Mouse (Mus musculus) left cerebral cortex, postnatal 25 days (tissue): Measurements from ENCODE around the gene Slpi. TPM values are rescaled to one million over a fixed set of nuclear protein-coding genes. Genes with fewer than 3 reads are reported as not detected.
A peak's percentile ranks its signal among the peaks of the same experiment; 100 is the strongest.

Experiments
- DNase-seq, 2 experiments: peaks; one replicate each; pipeline ENCODE4 v3.0.0; 2022; ENCODE audit warnings: low spot score in 2 of 2, mixed read lengths in 1 of 2
- intact Hi-C: fragments of 180-260 bp; cut with DNase I; formaldehyde crosslinking; loops from one replicate; pipeline ENCODE4 v1.15.1; 2025
- total RNA-seq, 2 experiments: library from RNA; stranded (reverse); gene quantifications; 2 replicates each; pipeline ENCODE4 v1.2.3; 2021

Slpi gene
- not detected for total RNA-seq

- peak in 1 of 2 experiments; percentile 62 for DNase-seq
- intact Hi-C loops: loop anchor here (2.0 to 5.0 kb wide), 2 partner anchors 257 to 286 kb away; no protein-coding TSS in a partner anchor
Observed at GRCm38 (mm10) chr2:164389020-164389419, at the start of gene Slpi. TSS of gene Slpi (minus strand) at chr2:164389095.

- intact Hi-C loops: no loop called here
- DNase-seq: no peak
Observed at GRCm38 (mm10) chr2:164438257-164438656, 49.4 kb upstream of the Slpi start.

- DNase-seq: no peak
- intact Hi-C loops: no loop called here
Observed at GRCm38 (mm10) chr2:164437710-164438109, 48.8 kb upstream of the Slpi start.

- intact Hi-C loops: no loop called here
- no peak for DNase-seq
Observed at GRCm38 (mm10) chr2:164436961-164437360, 48.1 kb upstream of the Slpi start.

- intact Hi-C loops: no loop called here
- DNase-seq: peak; percentile 36 to 42
Observed at GRCm38 (mm10) chr2:164436215-164436913, 47.5 kb upstream of the Slpi start.

GRCm38 (mm10) chr2:164435216-164436090 is 46.6 kb upstream of the Slpi start:
- intact Hi-C loops: no loop called here
- no peak for DNase-seq

DNA sequence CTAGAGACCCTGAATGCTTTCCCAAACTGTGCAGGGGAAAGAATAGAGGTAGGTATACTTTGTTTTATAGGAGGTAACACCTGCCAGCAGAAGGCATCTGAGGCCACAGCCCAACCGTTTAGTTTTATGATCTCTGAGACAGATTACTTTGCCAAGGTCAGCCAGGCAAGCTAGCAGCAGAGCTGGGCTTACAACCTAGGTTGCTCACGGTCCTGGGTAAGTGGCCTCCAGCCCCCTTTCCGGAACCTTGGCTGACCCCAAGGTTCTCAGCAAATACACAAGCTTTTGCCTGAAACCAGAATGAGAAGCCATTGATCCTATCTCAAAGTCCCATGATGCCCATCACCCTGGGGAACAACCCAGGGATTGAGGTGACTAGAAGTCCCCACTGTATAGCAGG is 45.8 kb upstream of the Slpi start:
- no peak for DNase-seq
- intact Hi-C loops: no loop called here

DNA sequence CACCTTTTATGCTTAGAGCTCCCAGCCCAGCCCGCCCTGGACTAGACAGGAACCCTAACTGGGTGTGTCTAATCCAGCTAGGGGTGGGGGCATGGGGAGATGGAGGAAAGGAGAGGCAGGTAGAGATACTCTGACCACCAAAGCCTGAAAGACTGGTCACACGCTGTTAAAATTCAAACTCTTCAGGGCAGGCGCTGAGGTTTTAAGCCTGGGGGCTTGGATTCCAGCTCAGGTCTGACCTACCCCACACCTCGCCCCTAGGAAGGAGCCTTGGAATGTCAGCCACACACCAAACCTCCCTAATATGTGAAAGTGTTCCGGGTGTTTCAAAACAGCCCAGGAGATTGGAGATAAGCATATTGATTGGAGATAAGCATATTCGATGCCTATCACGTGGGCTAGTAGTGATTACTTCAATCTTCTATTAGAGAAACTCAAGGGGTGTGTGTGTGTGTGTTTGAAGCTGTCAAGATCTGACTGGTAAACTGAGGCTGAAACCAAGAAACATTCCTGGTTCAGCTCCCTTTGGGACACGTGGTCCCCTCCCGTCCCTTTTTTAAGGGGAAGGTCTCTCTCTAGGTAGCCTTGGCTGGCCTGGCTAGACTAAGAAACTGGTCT is 44.5 kb upstream of the Slpi start:
- DNase-seq: no peak
- intact Hi-C loops: no loop called here

- intact Hi-C loops: no loop called here
- DNase-seq: no peak
Observed at GRCm38 (mm10) chr2:164432541-164433191, 43.8 kb upstream of the Slpi start.

DNA sequence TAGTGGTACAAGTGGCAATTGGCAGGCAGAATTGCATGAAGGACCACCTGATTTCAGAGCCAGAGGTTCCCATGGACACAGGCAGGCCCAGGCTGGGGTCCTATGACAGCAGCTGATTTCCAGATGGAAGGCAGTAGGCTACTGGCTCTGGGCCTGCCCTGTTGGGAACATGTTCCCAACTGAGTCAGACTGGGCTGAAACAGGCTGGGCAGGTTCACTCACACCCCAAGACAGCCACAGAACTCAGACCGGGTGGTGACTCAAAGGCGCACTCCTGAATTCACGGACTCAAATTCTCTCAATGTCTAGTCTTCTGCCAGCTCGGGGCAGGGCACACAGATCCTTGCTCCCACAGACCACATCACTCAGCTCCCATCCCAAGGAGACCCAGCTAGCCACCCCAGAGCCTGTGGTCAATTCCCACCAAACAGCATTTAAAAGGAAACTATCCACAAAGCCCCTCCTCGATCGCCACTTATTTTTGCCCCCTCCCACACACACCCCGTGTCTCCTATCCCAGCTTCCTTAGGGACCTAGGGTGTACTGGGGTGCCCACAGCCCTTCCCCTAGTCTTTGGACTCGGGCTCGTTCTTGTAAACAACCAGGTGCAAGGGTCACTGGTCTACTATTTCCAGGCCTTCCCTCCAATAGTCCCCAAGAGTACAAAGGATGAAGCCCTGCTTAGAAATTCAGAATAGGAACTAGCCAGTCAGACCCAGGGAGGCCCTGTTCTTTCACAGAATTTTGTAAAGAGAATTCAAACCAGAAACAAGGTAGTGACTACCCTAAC is 43.0 kb upstream of the Slpi start:
- DNase-seq: no peak
- intact Hi-C loops: no loop called here

- DNase-seq: no peak
- intact Hi-C loops: no loop called here
Observed at GRCm38 (mm10) chr2:164430697-164431096, 41.8 kb upstream of the Slpi start.

GRCm38 (mm10) chr2:164429881-164430615 is 41.2 kb upstream of the Slpi start:
- DNase-seq: no peak
- intact Hi-C loops: no loop called here

DNA sequence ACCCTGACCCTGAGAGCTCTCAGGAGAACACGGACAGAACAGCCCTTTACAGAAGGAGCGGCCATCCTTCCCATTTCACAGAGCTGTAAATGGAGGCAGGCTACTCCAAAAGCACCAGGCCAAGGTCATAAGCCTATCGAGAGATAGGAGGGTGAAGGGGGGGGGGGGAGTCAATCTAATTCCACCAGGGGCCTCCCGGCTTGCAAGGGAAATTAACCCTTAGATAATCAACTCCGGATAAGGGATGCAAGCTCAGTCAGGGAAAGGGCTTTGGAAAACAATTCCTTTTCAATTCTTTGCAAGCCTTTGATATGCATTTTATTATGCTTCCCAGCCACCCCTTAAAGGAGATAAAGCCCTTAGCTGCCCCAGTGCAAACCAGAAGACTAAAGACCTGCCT is 39.6 kb upstream of the Slpi start:
- intact Hi-C loops: no loop called here
- DNase-seq: no peak

DNA sequence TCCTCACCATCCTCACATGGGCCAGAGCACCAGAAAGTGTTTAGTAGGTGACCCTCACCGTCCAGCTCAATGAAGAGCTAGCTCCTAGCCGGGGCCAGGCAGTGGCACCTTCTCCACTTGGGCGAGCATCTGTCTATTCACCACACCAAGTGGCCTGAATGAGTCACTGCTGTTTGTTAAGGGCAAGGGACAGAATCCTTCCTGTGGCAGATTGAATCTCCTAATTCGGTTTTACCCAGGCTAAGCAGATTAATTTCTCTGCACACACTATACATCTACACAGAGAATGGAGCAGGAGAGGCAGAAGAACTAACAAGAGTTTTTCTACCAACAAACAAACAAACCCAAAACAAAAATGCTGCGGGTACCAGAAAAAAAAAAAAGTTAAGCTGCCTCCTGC is 38.1 kb upstream of the Slpi start:
- intact Hi-C loops: no loop called here

DNA sequence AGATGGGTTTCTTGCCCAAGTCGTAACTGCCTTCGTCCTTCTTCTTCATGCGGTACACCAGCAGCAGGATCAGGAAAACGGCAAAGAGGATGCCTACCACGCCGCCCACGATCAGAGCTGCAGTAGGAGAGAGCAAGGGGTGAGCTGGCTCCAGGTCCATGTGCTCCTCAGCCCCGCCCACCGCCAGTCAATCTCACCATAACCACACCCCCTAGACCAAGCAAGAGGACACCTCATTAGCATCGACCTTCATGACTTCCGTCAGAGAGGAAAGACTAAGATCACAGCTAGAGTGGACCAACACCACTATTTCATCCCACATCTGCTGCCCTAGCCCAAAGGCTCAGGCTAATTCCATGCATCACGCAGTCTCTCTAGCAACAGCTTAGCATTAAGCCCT is 37.2 kb upstream of the Slpi start:
- DNase-seq: peak in 1 of 2 experiments; percentile 15
- intact Hi-C loops: no loop called here

More for the DNA sequence above, 38.1 kb upstream of the Slpi start:
- no peak for DNase-seq

- no peak for DNase-seq
- intact Hi-C loops: no loop called here
Observed at GRCm38 (mm10) chr2:164425401-164425800, 36.5 kb upstream of the Slpi start.

DNA sequence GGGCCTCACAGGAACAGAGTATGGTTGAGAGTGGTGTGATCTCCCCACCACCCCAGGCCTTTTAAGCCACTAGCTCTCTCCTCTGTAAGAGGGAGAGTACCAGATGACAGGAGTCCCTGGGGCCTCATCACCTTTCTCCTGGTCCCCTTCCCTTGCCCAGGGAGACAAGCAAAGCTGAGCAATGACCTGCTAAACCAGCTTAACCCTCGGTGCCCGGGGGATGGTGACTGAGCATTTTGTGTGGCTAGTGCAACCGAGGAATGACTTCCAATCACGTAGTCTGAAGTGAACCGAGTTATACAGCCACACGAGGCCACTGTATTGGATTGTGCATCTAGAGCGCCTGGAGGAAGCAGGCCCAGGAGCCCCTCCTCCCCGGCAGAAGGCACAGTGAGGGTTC is 35.5 kb upstream of the Slpi start:
- intact Hi-C loops: no loop called here

GRCm38 (mm10) chr2:164423464-164423863 is 34.6 kb upstream of the Slpi start:
- peak in 1 of 2 experiments; percentile 37 for DNase-seq
- intact Hi-C loops: no loop called here

More for the DNA sequence above, 35.5 kb upstream of the Slpi start:
- no peak for DNase-seq
